Mouse (Mus musculus) kidney, adult 2 months (tissue): ENCODE measurements at regions not wholly inside any gene's neighbourhood (a gene's known extent, or its start where the extent isn't known, plus 50 kb on each side); places are given as distances from the start of the nearest gene placed in this dataset.

Experiments used
- CTCF ChIP-seq: fragments of 200-500 bp; conservative IDR thresholded peaks from 2 replicates; pipeline ENCODE4 v1.5.1; 2011; ENCODE audit warnings: low read depth, mild to moderate bottlenecking, control low read depth, low read length, moderate library complexity, mixed read lengths; ENCODE audit not compliant: insufficient read depth, insufficient read length
- POLR2A ChIP-seq: fragments of 200-500 bp; IDR thresholded peaks from one replicate; pipeline ENCODE4 v1.6.1; 2011; ENCODE audit warnings: low read depth, low read length, control low read depth

DNA sequence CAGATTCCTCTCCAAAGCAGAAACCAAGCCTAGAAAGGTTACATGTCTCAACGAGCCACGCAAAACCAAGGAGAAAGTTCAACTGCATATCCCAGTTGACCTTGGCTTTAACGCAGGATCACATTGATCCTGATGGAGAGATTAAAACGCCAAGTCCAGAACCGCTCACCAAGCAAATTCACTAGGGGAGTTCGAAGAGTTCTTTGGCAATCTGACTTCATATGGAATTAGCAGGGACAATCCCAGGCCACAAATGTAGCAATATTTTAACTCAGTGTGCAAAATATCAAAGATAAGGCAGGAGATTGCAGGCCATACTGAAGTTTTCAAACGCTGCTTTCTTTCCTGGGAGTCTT lies 358.8 kb upstream of the Paip1 start:
- TF ChIP-seq POLR2A (no peak), CTCF (no peak)
